Mouse (Mus musculus) liver, embryonic 15.5 days (tissue): ENCODE data around the gene Art3. TPM values are rescaled to one million over a fixed set of nuclear protein-coding genes. Genes with fewer than 3 reads are reported as not detected.

ENCODE experiments used
- ATAC-seq: fragments of 200-750 bp; cut with Nextera tagmentation; 2 replicates; pipeline ENCODE4 v1.8.0; 2017; ENCODE audit warnings: moderate number of reproducible peaks, mild to moderate bottlenecking, moderate library complexity; ENCODE audit not compliant: insufficient read depth
- H3K27ac ChIP-seq: fragments of 300-500 bp; sonication (generic); replicated peaks from 2 replicates; pipeline ENCODE4 v1.5.1; 2015; ENCODE audit warnings: mild to moderate bottlenecking, inconsistent platforms
- H3K27me3 ChIP-seq: fragments of 300-500 bp; sonication (generic); 2 replicates; pipeline ENCODE4 v1.6.1; 2015; ENCODE audit warnings: mild to moderate bottlenecking, inconsistent platforms
- H3K36me3 ChIP-seq: fragments of 300-500 bp; sonication (generic); replicated peaks from 2 replicates; pipeline ENCODE4 v1.6.1; 2015; ENCODE audit warnings: moderate library complexity, mild to moderate bottlenecking, inconsistent platforms
- H3K4me1 ChIP-seq: fragments of 300-500 bp; sonication (generic); replicated peaks from 2 replicates; pipeline ENCODE4 v1.6.1; 2015; ENCODE audit warnings: inconsistent platforms
- H3K4me2 ChIP-seq: fragments of 300-500 bp; sonication (generic); 2 replicates; pipeline ENCODE4 v1.6.1; 2015; ENCODE audit warnings: moderate library complexity, mild to moderate bottlenecking, inconsistent platforms
- H3K4me3 ChIP-seq: fragments of 300-500 bp; sonication (generic); replicated peaks from 2 replicates; pipeline ENCODE4 v1.5.1; 2015; ENCODE audit warnings: mild to moderate bottlenecking, inconsistent platforms
- H3K9ac ChIP-seq: fragments of 300-500 bp; sonication (generic); 2 replicates; pipeline ENCODE4 v1.6.1; 2015; ENCODE audit warnings: moderate library complexity, mild to moderate bottlenecking, inconsistent platforms
- H3K9me3 ChIP-seq: fragments of 300-500 bp; sonication (generic); replicated peaks from 2 replicates; pipeline ENCODE4 v1.6.1; 2016; ENCODE audit warnings: inconsistent platforms
- WGBS: fragments of 180-500 bp; shearing (Covaris S2); methylation state at CpG from one replicate; pipeline ENCODE4 v1.1.7; 2015; ENCODE audit warnings: mixed read lengths; ENCODE audit not compliant: insufficient replicate concordance; 5-methylcytosine and 5-hydroxymethylcytosine counted together
- polyA plus RNA-seq: library from polyadenylated mRNA; unstranded; fragments of >200 nt; fragmentation: Nextera tagmentation; extraction: Ambion mirVana; gene quantifications from 2 replicates; pipeline ENCODE4 v1.2.1, GENCODE M21; 2015

The Art3 gene
- polyA plus RNA-seq, 1 experiment from 2014 or later: 1.2 TPM

- H3K4me1 ChIP-seq: peaks cover 7% of the 10 kb centered on the region
- H3K9ac ChIP-seq: no peak overlapping the region
These were observed 50.1 kb downstream of the Art3 start for GRCm38 (mm10) chr5:92381550-92382348.

GRCm38 (mm10) chr5:92382349-92382679, 50.7 kb downstream of the Art3 start:
- H3K36me3 ChIP-seq: no peaks in the 10 kb centered on the region
- 60% methylated on average over 9 of the region's 9 CpGs for WGBS

More at GRCm38 (mm10) chr5:92381550-92382348, 50.1 kb downstream of the Art3 start:
- Histone ChIP-seq H3K4me3 (no peak overlapping the region), H3K27me3 (peaks cover 2% of the 10 kb centered on the region; the same call in 1 of the 2 replicates), H3K9me3 (no peaks in the 10 kb centered on the region), H3K27ac (no peak overlapping the region), H3K4me2 (no peak overlapping the region), H3K36me3 (no peaks in the 10 kb centered on the region)
- ATAC-seq: no peak
- 29% methylated on average over 12 of the region's 12 CpGs for WGBS

GRCm38 (mm10) chr5:92383747-92384146, 52.1 kb downstream of the Art3 start:
- no peaks in the 10 kb centered on the region for H3K9me3 ChIP-seq
- no peak overlapping the region for H3K4me3 ChIP-seq
- H3K4me2 ChIP-seq: no peak overlapping the region
- H3K27me3 ChIP-seq: peaks cover 13% of the 10 kb centered on the region
- WGBS: 65% methylated on average over 7 of the region's 7 CpGs
- no peak overlapping the region for H3K9ac ChIP-seq
- H3K4me1 ChIP-seq: peaks cover 3% of the 10 kb centered on the region; the same call in 1 of the 2 replicates
- ATAC-seq: no peak
- H3K36me3 ChIP-seq: no peaks in the 10 kb centered on the region
- H3K27ac ChIP-seq: no peak overlapping the region

More at GRCm38 (mm10) chr5:92382349-92382679, 50.7 kb downstream of the Art3 start:
- Histone ChIP-seq H3K27me3 (peaks cover 5% of the 10 kb centered on the region; the same call in 1 of the 2 replicates), H3K27ac (no peak overlapping the region), H3K4me1 (peaks cover 3% of the 10 kb centered on the region; the same call in 1 of the 2 replicates), H3K9ac (no peak overlapping the region), H3K9me3 (no peaks in the 10 kb centered on the region), H3K4me2 (no peak overlapping the region), H3K4me3 (no peak overlapping the region)
- no peak for ATAC-seq

- peaks cover 24% of the 10 kb centered on the region for H3K27me3 ChIP-seq
- H3K4me2 ChIP-seq: no peak overlapping the region
- no peak for ATAC-seq
- H3K4me3 ChIP-seq: no peak overlapping the region
- peaks cover 3% of the 10 kb centered on the region; the same call in 1 of the 2 replicates for H3K4me1 ChIP-seq
- WGBS: 34% methylated on average over 7 of the region's 7 CpGs
- H3K27ac ChIP-seq: no peak overlapping the region
- no peak overlapping the region for H3K9ac ChIP-seq
- no peaks in the 10 kb centered on the region for H3K36me3 ChIP-seq
- H3K9me3 ChIP-seq: no peaks in the 10 kb centered on the region
These were observed 53.2 kb downstream of the Art3 start for GRCm38 (mm10) chr5:92384855-92385254.

- Histone ChIP-seq H3K4me3 (no peak overlapping the region), H3K27me3 (peaks cover 36% of the 10 kb centered on the region), H3K4me2 (no peak overlapping the region), H3K9me3 (no peaks in the 10 kb centered on the region), H3K36me3 (no peaks in the 10 kb centered on the region), H3K9ac (no peak overlapping the region), H3K4me1 (peaks cover 3% of the 10 kb centered on the region; the same call in 1 of the 2 replicates), H3K27ac (no peak overlapping the region)
- no peak for ATAC-seq
- WGBS: 72% methylated on average over 5 of the region's 5 CpGs
These were observed 54.5 kb downstream of the Art3 start for GRCm38 (mm10) chr5:92386102-92386501.

DNA sequence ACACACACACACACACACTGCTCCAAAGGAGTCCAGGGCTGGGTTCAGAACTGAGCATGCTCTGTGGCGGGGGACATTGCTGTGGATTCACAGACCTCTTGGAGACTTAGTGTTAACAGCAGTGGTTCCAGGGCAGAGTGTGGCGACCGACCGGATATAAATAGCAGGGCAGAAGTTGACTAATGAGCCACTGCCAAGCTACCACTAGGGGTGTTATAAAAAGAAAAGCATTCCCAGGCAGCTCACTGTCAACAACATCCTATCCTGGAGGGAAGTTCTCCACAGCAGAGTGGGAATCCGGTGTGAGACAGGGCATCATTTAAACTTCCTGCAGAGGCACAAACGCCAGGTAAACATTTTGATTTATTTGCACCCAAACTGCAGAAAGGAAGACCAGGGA, 55.0 kb downstream of the Art3 start:
- Histone ChIP-seq H3K4me1 (peaks cover under 1% of the 10 kb centered on the region; the same call in 1 of the 2 replicates), H3K36me3 (no peaks in the 10 kb centered on the region), H3K27me3 (peaks cover 42% of the 10 kb centered on the region), H3K4me3 (no peak overlapping the region), H3K4me2 (no peak overlapping the region), H3K27ac (no peak overlapping the region), H3K9me3 (no peaks in the 10 kb centered on the region), H3K9ac (no peak overlapping the region)
- ATAC-seq: no peak
- WGBS: 21% methylated on average over 6 of the region's 6 CpGs

- no peaks in the 10 kb centered on the region for H3K36me3 ChIP-seq
- H3K27me3 ChIP-seq: peaks cover 50% of the 10 kb centered on the region
- H3K4me2 ChIP-seq: no peak overlapping the region
- H3K4me1 ChIP-seq: peaks cover 4% of the 10 kb centered on the region; the same call in 1 of the 2 replicates
- H3K4me3 ChIP-seq: no peak overlapping the region
- ATAC-seq: no peak
- WGBS: 63% methylated on average over 11 of the region's 11 CpGs
- no peak overlapping the region for H3K9ac ChIP-seq
- no peak overlapping the region for H3K27ac ChIP-seq
- H3K9me3 ChIP-seq: no peaks in the 10 kb centered on the region
These were observed 55.8 kb downstream of the Art3 start for GRCm38 (mm10) chr5:92387433-92387832.

GRCm38 (mm10) chr5:92389977-92390376, 58.4 kb downstream of the Art3 start:
- peaks cover 63% of the 10 kb centered on the region for H3K27me3 ChIP-seq
- H3K36me3 ChIP-seq: no peaks in the 10 kb centered on the region
- no peaks in the 10 kb centered on the region for H3K9me3 ChIP-seq
- no peak overlapping the region for H3K4me2 ChIP-seq
- H3K4me1 ChIP-seq: peaks cover 27% of the 10 kb centered on the region
- H3K27ac ChIP-seq: no peak overlapping the region
- H3K4me3 ChIP-seq: no peak overlapping the region
- H3K9ac ChIP-seq: no peak overlapping the region
- WGBS: 65% methylated on average over 2 of the region's 2 CpGs
- no peak for ATAC-seq

DNA sequence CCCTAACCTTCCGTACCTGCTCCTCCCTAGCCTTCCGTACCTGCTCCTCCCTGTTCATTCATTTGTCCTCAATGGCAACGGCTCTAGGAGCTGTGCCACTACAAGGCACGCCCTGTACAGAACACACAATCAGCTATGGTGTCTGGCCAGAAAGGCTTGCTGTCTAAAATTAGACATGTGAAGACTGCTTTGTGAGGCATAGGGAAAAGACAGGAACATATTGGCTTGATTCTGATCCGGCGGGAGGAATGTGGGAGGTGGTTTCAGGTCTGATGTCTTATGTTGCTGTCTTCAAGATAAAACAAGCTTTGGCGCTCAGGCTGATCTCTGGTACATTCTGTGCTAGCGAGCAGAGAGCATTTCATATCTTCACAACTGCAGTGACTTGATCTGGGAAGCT, 59.0 kb downstream of the Art3 start:
- Histone ChIP-seq H3K27ac (no peak overlapping the region), H3K27me3 (peaks cover 63% of the 10 kb centered on the region), H3K4me3 (no peak overlapping the region), H3K36me3 (no peaks in the 10 kb centered on the region), H3K4me2 (no peak overlapping the region), H3K9ac (no peak overlapping the region), H3K4me1 (peaks cover 33% of the 10 kb centered on the region), H3K9me3 (no peaks in the 10 kb centered on the region)
- 56% methylated on average over 8 of the region's 8 CpGs for WGBS
- ATAC-seq: no peak

DNA sequence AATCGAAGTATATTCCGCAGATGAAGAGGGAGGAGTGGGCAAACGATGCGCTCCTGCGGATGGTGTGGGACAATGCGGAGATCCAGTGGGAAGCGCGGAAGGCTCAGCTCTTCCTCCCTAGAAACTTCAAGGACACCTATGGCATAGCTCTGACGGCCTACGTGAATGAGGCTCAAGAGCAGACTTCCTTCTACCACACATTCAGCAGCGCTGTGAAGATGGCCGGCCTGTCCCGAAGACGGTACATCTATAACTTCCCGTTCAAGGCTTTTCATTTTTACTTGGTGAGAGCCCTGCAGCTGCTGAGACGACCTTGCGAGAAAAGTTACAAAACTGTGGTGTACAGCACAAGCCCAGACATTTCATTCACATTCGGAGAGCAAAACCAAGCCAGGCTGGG, 60.9 kb downstream of the Art3 start:
- Histone ChIP-seq H3K4me1 (peaks cover 46% of the 10 kb centered on the region), H3K27ac (no peak overlapping the region), H3K9ac (0 out of 2 replicates have a peak overlapping the region, but pooled peaks have one; percentile 25), H3K36me3 (no peaks in the 10 kb centered on the region), H3K4me3 (peak overlapping the region; percentile 35), H3K9me3 (no peaks in the 10 kb centered on the region), H3K4me2 (peak overlapping the region; percentile 59), H3K27me3 (peaks cover 56% of the 10 kb centered on the region)
- WGBS: 31% methylated on average over 18 of the region's 18 CpGs
- ATAC-seq: no peak

- no peak for ATAC-seq
- no peaks in the 10 kb centered on the region for H3K36me3 ChIP-seq
These were observed 62.2 kb downstream of the Art3 start for GRCm38 (mm10) chr5:92393863-92394262.

More at GRCm38 (mm10) chr5:92393863-92394262, 62.2 kb downstream of the Art3 start:
- H3K4me1 ChIP-seq: peaks cover 57% of the 10 kb centered on the region
- peak overlapping the region; percentile 40 for H3K4me2 ChIP-seq
- H3K27ac ChIP-seq: no peak overlapping the region
- H3K9me3 ChIP-seq: no peaks in the 10 kb centered on the region
- no peak overlapping the region for H3K4me3 ChIP-seq
- 25% methylated on average over 10 of the region's 10 CpGs for WGBS
- H3K9ac ChIP-seq: no peak overlapping the region
- H3K27me3 ChIP-seq: peaks cover 49% of the 10 kb centered on the region
